Mouse (Mus musculus): ENCODE results near the gene Bcor.
A peak's percentile ranks its signal among the peaks of the same experiment; 100 is the strongest.

Gene Bcor

GRCm38 (mm10) chrX:12159981-12160656 is at the start of gene Bcor:
Bcor (minus strand) TSS chrX:12160355.
- DNase-seq (ENCODE audit: extremely low read depth, low read depth), result no peak

GRCm38 (mm10) chrX:12202951-12203350 is 42.8 kb upstream of the Bcor start:
- DNase-seq (ENCODE audit: extremely low read depth, low read depth), result no peak

DNA sequence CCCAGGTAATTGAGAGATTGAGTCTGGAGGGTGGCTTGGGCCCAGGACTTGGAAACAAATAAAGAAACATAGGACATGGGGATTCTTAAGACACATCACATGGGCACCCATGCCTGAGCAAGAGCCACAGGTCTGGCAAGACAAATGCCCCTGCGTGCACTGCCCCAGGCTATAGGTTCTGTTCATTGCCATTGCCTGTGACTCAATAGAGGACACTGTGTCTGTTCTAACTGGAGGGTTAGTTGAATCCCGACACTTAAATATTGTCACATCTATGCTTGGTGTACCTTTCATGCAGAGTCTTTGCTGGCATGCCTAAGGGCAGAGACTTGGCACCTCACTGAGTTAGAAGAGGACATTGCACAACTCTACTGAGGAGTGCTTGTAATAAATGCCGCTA is 41.0 kb upstream of the Bcor start:
- no peak for DNase-seq (ENCODE audit: extremely low read depth, low read depth)

DNA sequence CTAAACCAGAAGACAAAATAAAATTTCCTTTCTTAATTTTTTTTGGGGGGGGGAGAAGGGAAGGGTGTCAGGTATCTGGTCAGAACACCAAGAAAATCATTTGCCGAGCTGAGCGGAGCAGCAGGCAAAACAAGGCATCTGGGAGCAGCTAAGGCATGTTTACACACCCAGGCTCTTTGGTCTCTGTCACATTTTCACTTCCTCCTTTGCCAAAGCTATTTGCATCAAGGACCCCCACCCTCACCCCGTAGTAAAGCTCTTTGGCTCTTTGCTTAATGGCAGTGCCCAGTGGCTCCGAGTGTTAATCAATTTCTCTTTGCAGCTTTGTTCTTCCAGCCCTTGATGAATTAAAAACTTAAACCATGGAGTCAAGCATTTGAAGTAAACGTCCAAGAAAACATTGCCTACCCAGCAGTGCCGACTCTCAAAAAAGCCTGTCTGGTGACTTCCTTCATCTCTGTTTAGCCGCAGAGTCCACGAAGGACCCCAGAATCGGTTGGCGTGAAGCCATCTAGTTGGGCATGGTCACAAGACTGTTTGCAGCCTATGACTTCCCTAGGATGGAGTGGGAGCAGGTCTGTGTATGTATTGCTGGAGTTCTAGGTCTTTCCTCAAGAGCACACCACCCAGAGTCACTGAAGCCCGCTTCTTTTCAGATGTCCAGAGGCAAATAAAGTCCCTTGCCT is 35.2 kb upstream of the Bcor start:
- DNase-seq (ENCODE audit: extremely low read depth, low read depth), result no peak

DNA sequence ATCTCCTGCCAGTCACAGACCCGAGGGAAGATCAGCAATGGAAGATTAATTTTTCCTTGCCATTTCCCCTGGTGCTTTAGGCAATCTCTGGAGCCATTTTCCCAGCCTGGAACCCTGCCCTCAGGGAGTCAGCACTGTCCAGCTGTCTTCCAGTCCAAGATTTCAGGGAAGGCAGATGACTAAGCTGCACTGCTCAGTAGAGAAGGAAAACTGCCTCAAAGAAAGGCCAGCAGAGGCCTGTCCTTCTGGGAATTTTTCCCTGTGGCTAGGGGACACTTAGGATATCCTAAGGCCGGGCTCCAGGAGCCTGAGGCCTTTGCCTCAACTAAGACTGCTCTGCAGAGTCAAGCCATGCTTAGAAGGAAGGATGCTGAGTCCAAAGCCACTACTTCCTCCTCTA is 32.2 kb upstream of the Bcor start:
- DNase-seq (ENCODE audit: extremely low read depth, low read depth), result no peak

- DNase-seq (ENCODE audit: extremely low read depth, low read depth), result no peak
Observed at GRCm38 (mm10) chrX:12189511-12189910, 29.4 kb upstream of the Bcor start.

GRCm38 (mm10) chrX:12175198-12175960 is 15.2 kb upstream of the Bcor start:
- no peak for DNase-seq (ENCODE audit: extremely low read depth, low read depth)

DNA sequence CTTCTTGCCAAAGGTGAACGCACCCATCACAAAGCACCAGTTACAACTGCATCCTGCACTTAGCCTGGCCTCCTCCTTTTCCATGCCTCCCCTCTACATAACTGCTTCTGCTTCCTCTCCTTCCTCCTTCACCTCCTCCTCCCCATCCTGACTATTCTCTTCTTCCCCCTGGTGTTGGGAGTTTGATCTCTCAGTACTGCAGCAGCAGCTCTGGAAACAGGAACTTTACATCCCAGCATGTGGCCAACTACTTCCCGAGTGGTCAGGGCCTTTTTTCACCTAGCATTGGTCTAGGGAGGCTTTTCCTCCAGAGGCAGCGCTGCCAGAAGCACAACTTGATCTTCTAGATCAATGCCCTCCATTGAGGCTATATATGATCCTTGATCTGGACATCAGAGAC is 10.0 kb upstream of the Bcor start:
- no peak for DNase-seq (ENCODE audit: extremely low read depth, low read depth)

GRCm38 (mm10) chrX:12164591-12165529 is 4.7 kb upstream of the Bcor start:
- no peak for DNase-seq (ENCODE audit: extremely low read depth, low read depth)

- DNase-seq (ENCODE audit: extremely low read depth, low read depth), result no peak
Observed at GRCm38 (mm10) chrX:12159534-12159881, 647 bp downstream of the Bcor start.

- DNase-seq (ENCODE audit: extremely low read depth, low read depth), result no peak
Observed at GRCm38 (mm10) chrX:12158821-12159533, 1.2 kb downstream of the Bcor start.

GRCm38 (mm10) chrX:12158244-12158820 is 1.8 kb downstream of the Bcor start:
- DNase-seq (ENCODE audit: extremely low read depth, low read depth), result no peak

DNA sequence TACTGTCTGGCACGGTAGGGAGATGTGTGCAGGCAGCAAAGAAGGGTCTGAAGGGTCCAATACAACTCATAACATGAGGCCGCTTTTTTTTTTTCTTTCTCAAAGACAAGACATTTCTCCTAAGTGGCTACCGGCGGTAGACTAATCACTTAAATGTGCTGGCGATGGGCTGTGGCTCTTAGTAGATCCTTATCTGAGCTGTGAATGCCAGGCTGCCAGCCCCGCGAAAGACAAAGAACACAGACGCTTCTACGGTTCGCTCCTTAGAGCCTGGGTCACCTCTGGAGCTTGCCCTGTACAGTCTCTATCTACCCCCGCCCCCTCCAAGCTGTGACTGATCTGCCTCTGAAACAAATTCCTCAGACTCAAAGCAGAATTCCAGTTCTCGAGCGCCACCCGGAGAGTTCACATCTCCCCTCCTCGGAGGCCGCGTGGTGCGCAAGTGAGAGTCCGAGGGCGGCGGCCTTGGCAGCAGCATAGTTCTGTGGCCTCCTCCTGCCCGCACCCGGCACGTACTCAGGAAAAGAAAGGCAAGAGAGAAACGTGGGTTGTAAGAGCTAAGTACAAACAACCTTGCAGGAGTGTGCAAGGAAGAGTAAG is 2.7 kb downstream of the Bcor start:
- DNase-seq (ENCODE audit: extremely low read depth, low read depth), result no peak

DNA sequence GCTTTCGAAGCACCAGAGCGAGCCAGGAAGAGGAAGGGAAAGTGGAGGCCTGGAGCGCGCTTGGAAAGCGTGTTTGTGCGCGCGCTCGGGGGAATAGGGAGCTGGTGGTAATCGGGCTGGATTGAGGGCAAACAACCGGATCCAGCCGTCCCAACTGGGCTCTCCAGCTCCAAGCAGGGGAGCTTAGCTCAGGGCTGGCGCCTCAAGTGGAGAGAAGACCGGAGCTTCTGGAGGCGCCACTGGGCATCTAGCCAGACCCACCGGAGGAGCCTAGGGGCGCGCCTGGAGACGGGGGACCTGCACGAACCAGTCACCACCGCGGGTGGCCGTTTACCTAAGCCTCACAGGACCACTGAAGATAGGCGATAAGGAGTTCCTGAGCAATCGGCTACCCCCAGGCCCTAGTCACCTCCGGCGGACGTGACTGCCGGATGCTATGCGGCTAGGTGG is 4.3 kb downstream of the Bcor start:
- DNase-seq (ENCODE audit: extremely low read depth, low read depth), result peak; percentile 56

DNA sequence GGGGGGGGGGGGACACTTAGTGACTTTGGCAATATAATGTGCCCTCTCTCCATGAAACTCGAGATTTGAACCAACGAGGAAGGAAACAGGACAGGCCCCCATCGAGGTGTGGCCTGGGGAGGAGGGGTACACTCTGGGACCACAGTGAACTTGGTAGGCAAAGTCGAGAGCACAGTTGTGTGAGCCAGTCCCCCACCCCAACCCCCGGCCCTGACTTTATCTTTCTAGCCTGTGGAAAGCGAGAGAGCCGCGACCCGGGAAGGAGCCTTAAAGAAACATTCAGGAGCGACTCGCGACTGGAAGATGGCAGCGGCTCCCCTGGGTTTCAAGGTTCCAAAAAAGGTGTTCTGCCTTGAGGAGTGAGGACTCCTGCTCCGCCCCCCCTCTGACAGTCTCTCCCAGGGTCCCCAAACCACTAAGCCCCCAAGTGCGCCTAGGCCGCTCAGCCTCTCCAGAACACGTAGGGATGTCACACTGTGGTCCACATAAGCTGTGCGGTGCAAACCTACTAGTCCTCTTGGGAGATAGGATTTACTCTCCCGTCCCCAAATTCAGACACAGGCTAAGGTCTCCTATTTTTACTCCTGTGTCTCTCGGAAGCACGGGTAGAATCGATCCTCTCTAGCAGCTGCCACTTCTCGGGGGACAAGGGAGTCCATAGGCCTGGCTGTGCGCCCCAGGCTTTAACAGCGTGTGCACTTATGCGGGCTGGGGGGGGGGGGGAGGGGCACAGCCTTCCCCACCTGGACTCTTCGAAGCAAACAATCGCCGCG is 4.9 kb downstream of the Bcor start:
- DNase-seq (ENCODE audit: extremely low read depth, low read depth), result no peak

- no peak for DNase-seq (ENCODE audit: extremely low read depth, low read depth)
Observed at GRCm38 (mm10) chrX:12153141-12154095, 6.7 kb downstream of the Bcor start.

GRCm38 (mm10) chrX:12151996-12152904 is 7.9 kb downstream of the Bcor start:
- DNase-seq (ENCODE audit: extremely low read depth, low read depth), result no peak
